Mouse (Mus musculus) adrenal gland, adult 18-20 months (tissue): ENCODE data around the gene Ntn5. TPM values are rescaled to one million over a fixed set of nuclear protein-coding genes. Genes with fewer than 3 reads are reported as not detected.
"Not testable (repeated sequence)": the region's sequence is repeated elsewhere in the genome, so short reads cannot be mapped to it uniquely, and the experiment has no call there.

ENCODE experiments used
- DNase-seq, 2 experiments: peaks; one replicate each; pipeline ENCODE4 v3.0.0; 2021 to 2022; ENCODE audit warnings: low spot score in 2 of 2
- total RNA-seq, 2 experiments: library from RNA; stranded (reverse); gene quantifications; 1 replicate in 1 of 2; 2 replicates in 1 of 2; pipeline ENCODE4 v1.2.3; 2021

Gene Ntn5
- total RNA-seq, 2 experiments from 2014 or later: 0.36 to 0.61 TPM

DNA sequence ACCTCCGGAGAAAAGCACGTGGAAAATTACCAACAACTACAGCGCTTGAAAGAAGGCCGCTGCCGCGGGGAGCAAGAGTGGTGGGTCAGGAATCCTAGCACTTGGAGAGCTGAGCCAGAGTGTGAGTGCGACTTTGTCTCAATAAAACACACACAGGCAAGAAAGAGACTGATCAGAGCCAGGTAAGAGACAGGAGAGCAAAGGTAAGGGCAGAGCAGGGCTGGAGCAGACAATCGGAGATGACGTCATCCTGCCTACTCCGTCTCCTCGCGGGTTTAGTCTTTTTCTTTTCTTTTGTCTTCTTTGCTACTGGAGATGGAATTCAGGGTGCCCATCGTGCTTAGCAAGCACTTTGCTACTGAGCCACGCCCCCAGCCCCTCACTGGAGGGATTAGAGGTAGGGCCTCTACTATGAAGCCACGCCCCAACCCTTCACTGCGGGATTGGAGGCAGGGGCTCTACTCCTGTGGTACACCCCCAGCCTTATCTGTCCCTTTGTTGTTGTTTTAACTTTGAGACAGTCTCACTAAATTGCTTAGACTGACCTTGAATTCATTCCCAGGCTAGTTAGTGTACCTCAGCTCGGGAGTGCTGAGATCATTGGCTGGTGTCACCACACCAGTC, 29.3 kb upstream of the Ntn5 start:
- no peak for DNase-seq

DNA sequence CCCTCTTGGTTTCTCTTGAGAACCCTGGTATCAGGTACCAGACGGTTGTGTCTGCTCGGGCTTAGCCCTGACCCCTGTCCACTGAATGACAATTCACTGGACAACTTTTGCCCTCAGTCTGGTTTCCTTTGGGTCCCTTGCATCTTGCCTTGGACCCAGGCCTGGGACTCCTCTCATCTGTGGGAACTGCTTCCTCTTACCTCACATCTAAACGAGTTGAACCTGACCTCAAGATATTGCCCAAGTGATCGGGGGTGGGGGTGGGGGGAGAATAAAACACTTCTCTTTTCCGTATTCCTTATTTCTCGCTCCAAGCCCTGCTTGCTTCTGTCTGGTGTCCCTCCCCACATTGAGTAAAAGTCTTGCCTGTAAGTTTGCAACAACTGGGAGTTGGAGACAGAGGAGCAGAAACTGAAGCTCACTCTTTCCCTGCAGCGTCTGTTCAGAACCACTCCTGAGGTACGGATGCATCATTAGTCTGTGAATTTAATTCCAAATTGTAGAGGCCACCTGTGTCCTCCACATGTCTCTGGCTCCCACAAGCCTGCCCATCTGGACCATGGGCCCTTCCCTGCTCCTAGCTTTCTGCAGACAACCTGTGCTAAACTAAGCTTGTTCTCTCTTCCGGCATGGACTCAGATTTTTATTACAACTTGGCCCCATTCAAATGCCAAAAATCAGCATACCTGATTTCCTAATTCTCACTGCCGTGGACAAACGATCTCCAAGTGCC, 22.9 kb upstream of the Ntn5 start:
- DNase-seq: no peak

DNA sequence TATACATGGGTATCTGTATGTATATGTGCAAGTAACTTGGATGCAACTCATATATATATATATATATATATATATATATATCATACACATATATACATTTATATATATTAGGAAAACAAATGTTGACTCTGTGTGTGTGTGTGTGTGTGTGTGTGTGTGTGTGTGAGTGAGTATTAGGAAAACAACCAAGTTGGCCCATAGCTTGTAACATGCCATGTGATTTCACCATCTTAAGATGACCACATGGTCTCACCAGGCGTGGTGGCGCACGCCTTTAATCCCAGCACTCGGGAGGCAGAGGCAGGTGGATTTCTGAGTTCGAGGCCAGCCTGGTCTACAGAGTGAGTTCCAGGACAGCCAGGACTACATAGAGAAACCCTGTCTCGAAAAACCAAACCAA, 22.1 kb upstream of the Ntn5 start:
- not testable (repeated sequence) for DNase-seq

DNA sequence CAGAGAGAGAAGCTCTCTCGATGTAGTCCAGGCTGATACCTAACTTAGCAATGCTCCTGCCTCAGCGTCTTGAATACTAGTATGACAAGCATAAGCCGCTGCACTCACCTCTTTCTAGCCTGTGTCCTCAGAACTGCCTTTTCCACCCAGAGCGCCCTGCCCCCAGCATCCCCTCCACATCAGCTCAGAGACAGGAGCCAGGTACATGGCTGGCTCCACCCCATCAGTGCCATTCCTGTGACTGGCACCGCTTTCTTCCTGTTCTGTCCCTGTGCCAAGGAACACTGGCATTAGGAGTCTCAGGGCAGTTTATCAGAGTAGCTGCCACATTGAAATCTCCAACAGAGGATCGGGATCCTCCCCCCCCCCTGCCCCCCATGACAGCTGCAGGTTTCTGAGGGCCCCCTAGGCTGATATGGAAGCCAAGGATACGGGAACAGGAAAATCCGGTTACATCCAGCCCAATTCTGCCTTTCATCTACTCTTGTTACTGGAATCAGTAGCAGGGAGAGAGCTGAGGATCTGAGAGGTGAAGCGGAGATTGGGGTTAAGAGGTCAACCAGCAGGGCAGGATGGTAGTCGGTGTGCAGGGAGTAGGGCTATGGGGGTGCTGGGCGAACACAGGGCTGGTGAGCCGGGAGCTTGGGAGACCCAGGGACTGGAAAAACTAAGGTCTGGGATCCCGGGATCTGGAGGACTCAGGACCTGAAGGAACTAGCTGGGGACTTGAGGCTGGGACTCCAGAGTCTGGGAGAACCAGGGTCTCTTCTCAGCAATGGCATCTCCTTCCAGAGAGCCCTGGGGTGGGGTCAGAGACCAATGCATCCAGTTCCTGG, 18.3 kb upstream of the Ntn5 start:
- DNase-seq: no peak

DNA sequence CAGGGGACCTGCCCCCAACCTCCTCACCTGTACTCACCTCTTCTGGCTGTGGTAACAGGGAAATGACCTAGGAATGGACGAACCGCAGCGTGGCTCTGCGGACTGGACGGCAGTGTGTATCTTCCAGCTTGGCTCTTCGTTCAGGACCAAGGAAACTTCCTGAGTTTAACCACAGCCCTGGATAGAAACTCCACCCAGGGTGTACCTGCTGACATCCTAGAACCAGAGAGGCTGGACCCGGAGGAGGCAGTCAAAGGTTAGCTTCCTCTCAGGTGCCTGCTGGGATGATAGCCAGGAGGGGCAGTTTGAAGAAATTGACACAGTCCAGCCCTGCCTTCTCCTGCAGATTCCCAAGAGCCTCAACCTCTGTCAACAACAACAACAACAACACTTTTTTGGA, 17.7 kb upstream of the Ntn5 start, which contains the start of gene Fut2:
Gene Fut2 (minus strand): TSS at position 234 of the 400 bp plus-strand sequence.
- no peak for DNase-seq

DNA sequence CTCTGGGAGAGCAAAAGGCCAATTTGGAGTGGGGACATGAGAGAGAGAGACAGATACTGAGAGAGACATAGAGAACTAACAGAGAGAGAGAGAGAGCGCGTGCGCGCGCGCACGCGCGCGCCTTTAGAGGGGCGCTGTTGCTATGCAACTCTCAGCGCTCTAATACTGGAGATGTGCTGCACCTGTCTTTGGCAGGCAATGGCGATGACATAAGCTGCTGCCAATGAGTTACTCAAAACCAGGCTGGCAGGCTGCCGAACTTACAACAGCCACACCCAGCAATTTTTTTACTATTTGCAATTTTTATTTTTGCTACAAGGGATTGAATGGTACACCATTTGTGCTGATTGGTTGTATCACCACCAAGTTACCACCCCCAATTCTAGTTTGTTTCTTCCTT, 16.1 kb upstream of the Ntn5 start:
- no peak for DNase-seq

DNA sequence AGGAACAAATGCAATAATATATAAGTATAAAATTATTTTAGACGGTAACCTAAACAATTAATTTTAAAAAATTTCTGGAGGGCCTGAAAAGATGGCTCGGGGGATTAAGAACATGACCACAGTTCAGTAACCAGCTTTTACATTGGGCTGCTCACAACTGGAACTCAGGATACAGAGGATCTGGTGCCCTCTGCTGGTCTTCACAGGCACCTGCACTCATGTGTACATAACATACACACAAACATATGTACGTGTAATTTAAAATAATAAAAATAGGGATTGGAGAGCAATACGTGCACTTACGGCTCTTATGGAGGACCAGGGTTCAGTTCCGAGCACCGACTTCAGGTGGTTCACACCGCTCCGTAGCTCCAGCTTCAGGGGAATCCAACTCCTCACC, 14.9 kb upstream of the Ntn5 start:
- no peak for DNase-seq

DNA sequence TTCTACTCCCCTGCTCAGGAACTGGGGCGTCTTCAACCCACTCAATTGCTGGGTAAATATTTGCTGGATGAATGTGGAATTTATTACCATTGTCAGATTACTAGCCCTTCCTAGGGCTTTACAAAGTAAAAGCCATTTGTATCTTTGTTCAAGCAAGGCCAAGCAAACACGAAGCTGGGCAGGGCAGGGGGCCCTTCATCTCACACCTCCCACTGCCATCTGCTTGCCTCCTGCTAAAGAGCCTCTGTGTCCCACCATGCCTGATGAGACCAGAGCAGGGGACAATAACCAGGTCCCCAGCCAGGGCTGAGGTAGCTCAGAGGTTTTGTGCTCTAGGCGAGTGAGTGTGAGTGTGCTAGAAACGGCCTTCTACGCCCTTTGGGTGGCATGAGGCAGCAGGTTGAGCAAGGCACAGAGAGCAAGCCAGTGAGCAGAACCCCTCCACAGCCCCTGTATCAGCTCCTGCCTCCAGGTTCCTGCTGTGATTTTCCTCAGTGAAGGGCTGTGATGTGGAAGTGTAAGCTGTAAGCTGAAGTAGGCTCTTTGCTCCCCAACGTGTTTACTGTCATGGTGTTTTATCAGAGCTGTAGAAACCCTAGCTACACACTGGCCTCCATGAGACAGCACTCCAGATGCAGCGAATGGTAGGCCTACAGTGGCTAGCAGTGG, 6.1 kb upstream of the Ntn5 start:
- DNase-seq: no peak

DNA sequence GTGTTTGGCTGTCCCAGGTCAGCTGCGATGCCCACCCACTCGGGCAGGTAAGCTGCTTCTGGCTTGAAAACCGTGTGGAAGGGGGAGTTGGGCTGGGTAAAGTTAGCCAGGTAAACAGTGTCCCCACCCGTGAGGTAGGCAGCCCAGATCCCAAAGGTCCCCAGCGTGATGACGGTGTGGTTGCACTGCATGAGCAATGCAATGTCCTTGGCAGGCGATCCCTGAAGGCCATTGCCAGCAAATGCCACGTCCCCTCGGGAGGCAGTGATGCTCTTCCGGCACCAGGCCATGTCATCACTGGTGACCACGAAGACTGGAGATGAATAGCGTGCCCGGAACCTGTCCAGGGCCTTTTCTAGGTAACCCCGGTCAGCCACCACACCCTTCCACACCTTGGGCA, 5.3 kb upstream of the Ntn5 start:
- DNase-seq: no peak

DNA sequence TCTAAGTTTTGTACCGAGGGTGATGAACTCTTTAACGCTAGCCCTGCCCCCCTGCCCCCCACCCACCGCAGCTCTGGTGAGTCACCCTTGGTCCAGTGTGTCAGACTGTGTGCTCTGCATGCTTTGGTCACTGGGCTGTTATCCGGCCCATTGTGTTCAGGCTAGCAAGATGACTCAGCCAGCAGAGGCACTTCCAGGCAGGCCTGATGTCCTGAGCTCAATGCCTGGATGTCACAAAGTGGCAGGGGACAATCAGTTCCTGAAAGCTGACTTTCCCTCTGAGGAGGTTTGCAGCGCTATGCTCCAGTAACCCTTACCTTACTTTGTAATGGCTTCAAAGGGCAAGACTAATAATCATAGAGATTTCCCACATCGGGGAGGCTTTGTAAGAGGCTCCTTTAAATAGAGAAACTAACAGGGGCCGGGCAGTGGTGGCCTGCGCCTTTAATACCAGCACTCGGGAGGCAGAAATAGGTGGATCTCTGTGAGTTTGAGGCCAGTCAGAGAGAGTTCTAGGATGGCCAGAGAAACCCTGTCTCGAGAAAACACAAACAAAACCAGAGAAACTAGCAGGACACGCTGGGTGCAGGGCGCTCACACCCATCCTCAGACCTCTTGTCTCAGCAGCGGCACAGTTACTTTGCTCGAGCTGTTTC, 3.7 kb upstream of the Ntn5 start:
- no peak for DNase-seq

DNA sequence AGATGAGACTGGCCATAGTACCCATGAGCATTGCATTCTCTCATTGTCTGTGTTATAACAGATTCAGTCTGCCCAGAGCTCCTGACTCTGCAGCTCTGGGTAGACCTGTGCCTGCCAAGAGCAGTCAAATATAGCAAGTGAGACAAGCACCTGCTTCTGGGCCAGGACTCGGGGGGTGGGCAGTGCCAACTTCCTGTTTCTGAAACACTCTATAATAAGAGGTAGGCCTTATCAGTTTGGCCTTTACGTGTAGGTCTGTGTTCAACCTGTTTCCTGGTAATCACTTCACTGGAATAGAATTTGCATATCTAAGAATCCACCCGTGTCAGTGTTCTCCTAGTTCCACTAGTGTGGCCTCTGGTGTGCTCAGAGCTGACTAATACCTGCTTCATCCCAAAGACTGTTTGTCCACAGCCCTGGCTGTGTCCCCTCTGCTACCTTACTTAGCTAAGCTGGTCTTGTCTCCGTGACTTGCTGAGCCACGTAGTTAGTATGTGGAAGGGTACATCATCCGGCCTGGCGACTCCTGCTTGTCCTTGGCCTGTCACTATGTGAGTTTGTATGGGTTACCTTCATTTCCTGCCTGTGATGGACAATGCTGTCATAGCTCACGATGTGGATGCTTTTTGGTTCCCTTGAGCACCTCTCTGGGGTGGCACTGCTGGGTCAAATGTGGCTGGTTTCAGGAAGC, 2.6 kb upstream of the Ntn5 start:
- no peak for DNase-seq

DNA sequence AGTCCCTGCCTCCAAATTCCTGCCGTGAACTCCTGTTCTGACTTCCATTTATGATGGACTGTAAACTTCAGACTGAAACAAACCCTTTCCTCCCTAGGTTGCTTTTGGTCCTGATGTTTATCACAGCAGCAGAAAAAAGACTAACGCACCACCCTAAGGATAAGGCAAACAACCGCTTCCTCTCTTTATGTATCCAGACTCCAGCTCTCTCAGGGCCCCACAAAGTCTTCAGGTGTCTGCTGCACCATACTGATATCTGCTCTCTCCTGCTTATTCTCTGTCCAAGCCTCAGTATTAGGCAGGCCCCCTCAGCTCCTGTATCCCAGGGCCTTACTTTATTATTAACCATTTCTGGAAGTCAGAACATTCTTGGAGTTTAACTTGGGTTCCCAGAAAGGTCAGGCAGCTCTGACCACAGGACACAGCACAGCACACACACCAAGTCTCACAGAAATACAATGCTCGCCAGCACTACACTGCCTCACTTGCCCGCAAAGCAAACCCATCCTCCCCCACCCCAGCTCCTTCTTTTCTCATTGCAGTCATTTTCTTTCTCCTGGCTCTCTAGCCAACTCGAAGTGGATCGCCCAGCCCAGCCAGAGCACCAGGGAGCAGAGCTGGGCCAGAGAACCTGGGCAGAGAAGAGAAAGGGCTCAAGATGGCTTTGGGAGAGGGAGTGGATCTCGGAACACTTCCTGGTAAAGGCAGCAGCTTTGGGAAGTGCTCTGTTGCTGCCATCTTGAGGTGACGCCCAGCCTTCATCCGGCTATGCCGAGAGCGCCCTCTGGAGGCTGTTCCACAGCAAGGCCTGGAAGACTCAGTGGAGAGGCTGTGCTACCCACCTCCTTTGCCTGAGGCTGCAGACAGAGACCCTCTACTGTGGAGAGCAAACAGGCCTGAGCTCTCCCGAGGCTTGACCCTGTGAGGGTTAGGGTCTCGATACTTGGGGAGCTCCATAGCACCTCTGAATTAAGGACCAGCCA, 1.4 kb upstream of the Ntn5 start:
- peak; percentile 85 to 90 for DNase-seq

DNA sequence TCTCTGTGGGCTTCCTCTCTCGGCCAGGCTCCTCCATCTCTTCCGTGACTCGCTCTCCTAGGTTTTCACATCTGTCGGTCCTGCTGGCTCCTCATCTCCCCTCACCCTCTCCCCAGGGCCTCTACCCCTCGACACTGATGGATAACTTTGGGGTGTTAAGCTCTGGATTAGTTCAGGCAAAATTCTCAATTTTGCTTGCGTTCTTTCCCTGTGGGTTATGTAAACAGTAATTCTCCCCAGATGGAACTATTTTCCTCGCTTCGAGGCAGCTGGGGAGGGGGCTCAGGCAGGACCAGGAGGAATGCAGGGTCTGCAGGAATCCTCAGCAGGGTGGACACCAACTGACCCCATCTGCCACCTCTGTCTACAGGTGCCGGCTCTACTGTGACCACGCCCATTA, 2.0 kb downstream of the Ntn5 start:
- no peak for DNase-seq

DNA sequence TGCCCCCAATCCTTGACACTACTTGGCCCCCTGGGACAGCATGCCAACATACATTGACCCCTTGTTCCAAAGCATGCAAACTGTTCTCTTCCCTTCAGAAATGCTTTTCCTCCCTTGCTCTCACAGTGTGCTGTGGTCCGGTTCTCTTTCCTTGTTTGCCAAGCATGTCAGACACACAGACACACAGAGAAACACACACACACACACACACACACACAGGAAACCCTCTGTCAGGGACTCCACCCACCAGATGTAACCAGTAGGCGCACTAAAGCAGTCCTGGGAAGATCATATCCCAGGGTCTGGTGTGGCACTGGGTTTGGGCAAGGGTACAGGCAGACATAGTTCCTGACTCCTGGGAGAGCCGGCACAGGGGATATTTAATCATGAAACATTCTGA, 3.0 kb downstream of the Ntn5 start:
- no peak for DNase-seq

DNA sequence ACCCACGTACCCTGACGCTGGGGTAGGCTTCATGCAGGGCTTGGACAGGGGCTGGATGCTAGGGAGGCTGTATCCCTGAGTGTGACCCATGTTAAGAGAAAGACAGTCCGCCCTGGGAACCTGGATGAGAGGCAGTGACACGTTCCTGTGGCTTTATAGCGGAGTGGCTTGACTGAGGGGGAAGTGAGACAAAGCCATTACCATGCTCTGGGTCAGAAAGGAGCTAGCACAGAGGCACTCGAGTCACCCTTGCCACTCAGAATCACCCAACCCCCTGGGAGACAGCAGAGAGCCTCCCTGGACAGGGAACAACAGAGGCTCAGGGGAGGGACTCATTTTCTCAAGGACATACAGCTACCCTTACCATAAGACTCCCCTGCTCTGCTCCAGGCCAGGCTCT, 5.3 kb downstream of the Ntn5 start:
- DNase-seq: no peak

DNA sequence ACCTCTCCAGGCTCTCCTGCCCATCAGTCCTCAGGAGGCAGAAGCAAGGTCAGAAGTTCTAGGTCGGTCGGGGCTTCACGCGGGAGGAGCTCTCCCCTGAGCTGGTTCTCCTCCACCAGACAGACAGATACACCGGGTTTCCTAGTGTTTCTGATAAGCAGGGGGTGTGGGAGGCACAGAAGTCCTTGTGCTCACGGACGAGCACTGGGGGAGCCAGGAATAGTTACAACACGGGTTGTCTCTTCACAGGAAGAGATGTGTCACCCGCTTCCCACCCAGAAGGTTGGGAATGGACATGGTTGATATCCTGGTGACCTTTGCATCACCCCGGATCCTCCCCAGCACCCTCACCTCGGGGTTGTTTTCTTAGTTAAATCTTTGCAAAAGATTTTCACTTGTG, 6.0 kb downstream of the Ntn5 start:
- no peak for DNase-seq

DNA sequence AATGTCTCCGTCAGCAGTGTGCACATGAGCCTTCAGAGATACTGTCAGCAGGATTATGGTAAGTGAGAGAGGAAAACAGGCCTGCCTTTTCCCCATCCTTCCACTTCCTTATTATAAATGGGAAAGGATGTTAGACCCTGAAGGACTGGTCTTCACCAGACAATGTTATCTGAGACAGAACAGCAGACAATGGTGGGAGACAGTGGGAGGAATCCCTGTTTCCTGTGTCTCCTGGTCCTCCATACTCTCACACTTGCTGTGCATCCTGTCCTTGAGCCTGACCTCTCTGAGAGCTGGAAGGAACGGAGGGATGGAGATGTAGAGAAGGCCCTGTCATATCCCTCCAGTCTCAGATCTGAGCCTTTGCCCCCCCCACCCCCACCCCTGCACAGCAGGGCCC, 8.5 kb downstream of the Ntn5 start:
- DNase-seq: no peak

DNA sequence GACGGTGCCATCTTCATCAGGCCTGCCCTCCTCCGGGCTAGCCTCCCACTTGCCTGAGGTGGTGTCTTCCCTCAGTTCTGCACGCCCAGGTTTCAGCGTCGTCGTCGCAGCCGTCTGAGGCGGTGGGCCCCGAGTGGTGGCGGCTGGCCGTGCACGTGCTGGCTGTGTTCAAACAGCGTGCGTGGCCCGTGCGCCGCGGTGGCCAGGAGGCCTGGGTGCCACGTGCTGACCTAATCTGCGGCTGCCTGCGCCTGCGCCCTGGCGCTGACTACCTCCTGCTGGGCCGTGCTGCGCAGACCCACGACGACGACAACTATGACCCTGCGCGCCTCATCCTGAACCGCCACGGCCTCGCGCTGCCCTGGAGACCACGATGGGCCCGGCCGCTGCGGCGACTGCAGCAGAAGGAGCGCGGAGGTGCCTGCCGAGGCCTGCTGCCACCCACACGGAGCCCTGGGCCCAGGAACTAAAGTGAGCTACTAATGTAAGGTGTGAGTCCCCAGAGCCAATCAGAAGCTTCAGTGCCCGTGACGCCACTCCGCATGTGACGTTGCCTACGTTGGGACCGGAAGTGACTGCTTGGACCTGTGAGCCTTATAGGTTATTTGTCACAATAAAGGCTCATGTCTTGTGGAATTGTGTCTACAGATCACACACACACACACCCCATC, 10.2 kb downstream of the Ntn5 start, which contains the start of gene Sec1:
Gene Sec1 (minus strand): TSS at position 482 of the 671 bp plus-strand sequence.
- DNase-seq: no peak

DNA sequence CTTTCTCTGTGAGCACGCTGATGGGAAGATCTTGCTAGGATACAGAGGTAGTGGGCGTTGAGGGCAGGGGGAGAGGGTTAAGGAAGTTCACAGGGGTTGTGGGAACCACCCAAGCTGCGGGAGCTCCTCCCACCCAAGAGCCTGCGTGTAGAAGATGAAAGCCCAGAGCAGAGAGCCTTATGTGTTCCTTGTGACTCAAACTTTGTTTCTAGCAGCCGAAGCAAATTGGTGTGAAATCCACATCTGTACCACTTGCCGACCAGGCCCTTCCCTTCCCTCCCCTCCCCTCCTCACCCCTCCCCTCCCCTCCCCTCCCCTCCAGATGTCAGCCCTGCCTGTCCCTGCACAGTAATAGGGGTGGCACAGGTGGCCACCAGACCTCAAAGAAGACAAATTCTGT, 11.3 kb downstream of the Ntn5 start:
- DNase-seq: no peak
